Mouse (Mus musculus) liver, embryonic 11.5 days (tissue): ENCODE results near the gene Fxr1. TPM values are rescaled to one million over a fixed set of nuclear protein-coding genes. Genes with fewer than 3 reads are reported as not detected.
A peak's percentile ranks its signal among the peaks of the same experiment; 100 is the strongest.

Experiments used
- ATAC-seq: fragments of 200-750 bp; cut with Nextera tagmentation; replicated peaks from 2 replicates; pipeline ENCODE4 v1.8.0; 2017; ENCODE audit warnings: moderate number of reproducible peaks, mild to moderate bottlenecking, moderate TSS enrichment, moderate library complexity; ENCODE audit not compliant: low FRiP score
- DNase-seq: peaks from one replicate; pipeline ENCODE4 v3.0.0-alpha.2; 2017; ENCODE audit warnings: low spot score
- H3K27ac ChIP-seq: fragments of 300-500 bp; sonication (generic); 2 replicates; pipeline ENCODE4 v1.5.1; 2014; ENCODE audit warnings: mild to moderate bottlenecking, low read depth, low read length, control low read depth
- H3K27me3 ChIP-seq: fragments of 300-500 bp; sonication (generic); replicated peaks from 2 replicates; pipeline ENCODE4 v1.6.1; 2014; ENCODE audit warnings: low read length, mixed read lengths; ENCODE audit not compliant: control insufficient read depth, insufficient read depth
- H3K36me3 ChIP-seq: fragments of 300-500 bp; sonication (generic); 2 replicates; pipeline ENCODE4 v1.6.1; 2014; ENCODE audit warnings: mild to moderate bottlenecking, low read length, moderate library complexity, mixed read lengths; ENCODE audit not compliant: control insufficient read depth, insufficient read depth
- H3K4me1 ChIP-seq: fragments of 300-500 bp; sonication (generic); replicated peaks from 2 replicates; pipeline ENCODE4 v1.6.1; 2014; ENCODE audit warnings: low read length, mixed read lengths; ENCODE audit not compliant: control insufficient read depth, insufficient read depth
- H3K4me2 ChIP-seq: fragments of 300-500 bp; sonication (generic); 2 replicates; pipeline ENCODE4 v1.6.1; 2014; ENCODE audit warnings: mild to moderate bottlenecking, control low read depth, moderate library complexity
- H3K4me3 ChIP-seq: fragments of 300-500 bp; sonication (generic); 2 replicates; pipeline ENCODE4 v1.5.1; 2014; ENCODE audit warnings: low read depth, low read length, control low read depth
- H3K9ac ChIP-seq: fragments of 300-500 bp; sonication (generic); 2 replicates; pipeline ENCODE4 v1.6.1; 2014; ENCODE audit warnings: low read depth, low read length, control low read depth
- H3K9me3 ChIP-seq: fragments of 300-500 bp; sonication (generic); 2 replicates; pipeline ENCODE4 v1.6.1; 2016; ENCODE audit warnings: low read length, inconsistent platforms, mixed read lengths; ENCODE audit not compliant: control insufficient read depth
- WGBS: fragments of 180-500 bp; shearing (Covaris S2); extraction: QIAGEN DNeasy Blood & Tissue Kit; methylation state at CpG from one replicate; pipeline ENCODE4 v1.1.7; 2014; 5-methylcytosine and 5-hydroxymethylcytosine counted together
- polyA plus RNA-seq: library from polyadenylated mRNA; unstranded; fragments of >200 nt; fragmentation: Nextera tagmentation; extraction: Ambion mirVana; gene quantifications from 2 replicates; pipeline ENCODE4 v1.2.1, GENCODE M21; 2014

Fxr1 gene
- polyA plus RNA-seq, 1 experiment from 2014 or later: 67.9 TPM

DNA sequence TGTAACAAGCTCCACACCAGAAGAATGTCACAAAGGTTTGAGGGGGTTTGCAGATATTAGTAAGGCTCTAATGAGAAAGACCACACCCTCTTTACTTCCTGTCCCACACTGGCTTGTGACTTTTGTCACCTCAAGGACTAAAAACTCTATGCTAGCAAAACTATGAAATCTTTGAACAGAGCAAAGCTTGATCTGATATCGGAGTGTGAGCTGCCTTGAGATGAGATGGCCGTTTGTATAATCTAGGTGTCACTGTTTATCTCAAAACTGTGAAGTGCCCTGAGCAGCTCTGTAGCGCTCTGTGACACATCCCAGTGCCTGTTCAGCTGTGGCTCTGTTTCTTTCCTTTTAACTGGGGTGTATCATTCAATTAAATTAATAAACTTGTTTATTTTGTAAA lies 15.9 kb upstream of the Fxr1 start:
- H3K27ac ChIP-seq: no peak overlapping the region
- no peak overlapping the region for H3K4me2 ChIP-seq
- ATAC-seq (no peak), DNase-seq (no peak)
- no peak overlapping the region for H3K4me3 ChIP-seq
- no peaks in the 10 kb centered on the region for H3K4me1 ChIP-seq
- WGBS: 52% methylated on average over 3 of the region's 3 CpGs
- H3K36me3 ChIP-seq: no peaks in the 10 kb centered on the region
- H3K27me3 ChIP-seq: no peaks in the 10 kb centered on the region
- H3K9ac ChIP-seq: no peak overlapping the region
- H3K9me3 ChIP-seq: no peaks in the 10 kb centered on the region

DNA sequence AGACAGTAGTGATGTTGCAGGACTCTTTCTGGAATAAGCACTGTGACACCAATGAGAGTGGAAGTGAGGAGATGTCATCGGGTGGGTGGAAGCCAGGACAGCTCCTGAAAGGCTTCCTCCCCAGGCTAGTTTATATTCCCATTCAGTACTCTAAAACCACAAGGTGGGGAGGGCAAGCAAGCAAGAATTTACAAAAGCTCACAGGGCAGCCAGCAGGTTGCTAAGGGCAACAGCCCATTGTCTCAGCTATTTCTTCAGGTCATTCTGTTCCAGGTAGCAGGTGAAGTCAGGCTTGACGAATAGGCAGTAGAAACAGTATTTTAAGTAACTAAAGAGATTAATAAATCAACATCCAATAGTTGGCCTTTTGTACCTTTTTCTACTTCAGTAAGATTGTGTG lies 13.4 kb upstream of the Fxr1 start:
- WGBS: 61% methylated on average over 2 of the region's 2 CpGs

DNA sequence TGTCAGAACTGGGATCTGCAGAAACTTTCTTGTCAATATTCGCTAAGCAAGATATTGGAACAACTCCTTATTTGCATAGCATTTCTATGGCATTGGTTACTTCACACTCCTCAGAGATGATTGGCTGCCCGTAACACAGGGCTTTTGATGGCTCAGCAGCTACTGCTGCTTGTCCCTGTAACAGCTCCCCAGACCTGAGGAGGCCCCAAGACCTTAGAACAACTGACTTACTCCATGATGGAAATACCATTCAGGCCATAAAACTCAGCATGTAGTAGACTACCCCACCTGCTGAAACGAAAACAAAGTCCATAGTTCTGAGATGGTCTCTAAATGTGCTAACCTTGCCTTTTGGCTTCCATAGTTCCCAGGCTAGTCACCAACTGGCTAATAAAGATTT lies 12.9 kb upstream of the Fxr1 start:
- Histone ChIP-seq H3K4me3 (no peak overlapping the region), H3K9ac (no peak overlapping the region), H3K4me2 (no peak overlapping the region), H3K36me3 (no peaks in the 10 kb centered on the region), H3K27me3 (no peaks in the 10 kb centered on the region), H3K9me3 (no peaks in the 10 kb centered on the region), H3K27ac (no peak overlapping the region), H3K4me1 (no peaks in the 10 kb centered on the region)
- DNase-seq (no peak), ATAC-seq (no peak)
- 76% methylated on average over 3 of the region's 3 CpGs for WGBS

More for the DNA sequence above, 13.4 kb upstream of the Fxr1 start:
- Histone ChIP-seq H3K27me3 (no peaks in the 10 kb centered on the region), H3K4me1 (no peaks in the 10 kb centered on the region), H3K27ac (no peak overlapping the region), H3K36me3 (no peaks in the 10 kb centered on the region), H3K4me3 (no peak overlapping the region), H3K4me2 (no peak overlapping the region), H3K9me3 (no peaks in the 10 kb centered on the region), H3K9ac (no peak overlapping the region)
- ATAC-seq (no peak), DNase-seq (no peak)

DNA sequence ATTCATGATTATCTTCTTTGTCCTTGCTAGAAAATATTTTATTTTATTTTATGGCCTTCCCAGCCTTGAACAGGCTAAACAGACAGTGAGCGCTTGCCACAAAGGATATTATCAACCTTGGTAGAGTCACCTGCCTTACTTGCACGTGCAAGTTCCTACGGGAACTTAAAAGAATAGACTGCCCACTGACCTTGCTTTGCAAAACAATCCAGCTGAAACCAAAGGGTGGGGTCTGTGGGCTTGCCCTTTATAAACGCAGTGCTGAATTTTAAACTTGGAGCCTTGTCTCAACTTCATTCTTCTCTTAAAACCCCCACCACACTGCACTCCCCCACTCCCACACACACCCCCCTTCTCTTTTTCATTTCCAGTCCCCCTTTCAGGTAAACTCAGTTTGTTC lies 12.1 kb upstream of the Fxr1 start:
- no peaks in the 10 kb centered on the region for H3K27me3 ChIP-seq
- WGBS: 68% methylated on average over 4 of the region's 4 CpGs
- no peak overlapping the region for H3K4me3 ChIP-seq
- no peak overlapping the region for H3K4me2 ChIP-seq
- no peak for DNase-seq
- H3K9ac ChIP-seq: no peak overlapping the region
- no peaks in the 10 kb centered on the region for H3K4me1 ChIP-seq
- no peak for ATAC-seq
- H3K27ac ChIP-seq: no peak overlapping the region
- no peaks in the 10 kb centered on the region for H3K36me3 ChIP-seq
- no peaks in the 10 kb centered on the region for H3K9me3 ChIP-seq

DNA sequence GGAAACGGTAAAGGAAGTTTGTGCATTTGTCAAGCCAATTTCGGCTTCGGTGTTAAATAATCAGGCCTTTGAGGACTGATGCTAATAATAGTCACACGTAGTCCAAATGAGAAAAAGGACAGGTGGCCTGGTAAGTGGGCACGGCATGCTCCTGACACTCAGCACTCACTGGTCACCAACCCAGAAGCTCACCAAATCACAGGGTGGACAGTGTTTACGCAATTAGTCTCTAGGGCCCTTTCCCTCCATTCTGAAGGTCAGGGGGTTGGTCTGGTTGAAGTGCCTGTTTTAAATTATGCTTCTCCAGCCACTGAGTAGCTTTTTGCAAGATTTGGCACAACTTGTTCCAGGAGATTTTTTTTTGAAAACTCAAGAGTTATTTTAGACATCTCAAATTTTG lies 11.6 kb upstream of the Fxr1 start:
- no peaks in the 10 kb centered on the region for H3K36me3 ChIP-seq
- H3K4me3 ChIP-seq: no peak overlapping the region
- H3K27ac ChIP-seq: no peak overlapping the region
- no peaks in the 10 kb centered on the region for H3K27me3 ChIP-seq
- WGBS: 81% methylated on average over 6 of the region's 6 CpGs
- no peak overlapping the region for H3K4me2 ChIP-seq
- H3K4me1 ChIP-seq: no peaks in the 10 kb centered on the region
- no peaks in the 10 kb centered on the region for H3K9me3 ChIP-seq
- DNase-seq (no peak), ATAC-seq (no peak)
- no peak overlapping the region for H3K9ac ChIP-seq

DNA sequence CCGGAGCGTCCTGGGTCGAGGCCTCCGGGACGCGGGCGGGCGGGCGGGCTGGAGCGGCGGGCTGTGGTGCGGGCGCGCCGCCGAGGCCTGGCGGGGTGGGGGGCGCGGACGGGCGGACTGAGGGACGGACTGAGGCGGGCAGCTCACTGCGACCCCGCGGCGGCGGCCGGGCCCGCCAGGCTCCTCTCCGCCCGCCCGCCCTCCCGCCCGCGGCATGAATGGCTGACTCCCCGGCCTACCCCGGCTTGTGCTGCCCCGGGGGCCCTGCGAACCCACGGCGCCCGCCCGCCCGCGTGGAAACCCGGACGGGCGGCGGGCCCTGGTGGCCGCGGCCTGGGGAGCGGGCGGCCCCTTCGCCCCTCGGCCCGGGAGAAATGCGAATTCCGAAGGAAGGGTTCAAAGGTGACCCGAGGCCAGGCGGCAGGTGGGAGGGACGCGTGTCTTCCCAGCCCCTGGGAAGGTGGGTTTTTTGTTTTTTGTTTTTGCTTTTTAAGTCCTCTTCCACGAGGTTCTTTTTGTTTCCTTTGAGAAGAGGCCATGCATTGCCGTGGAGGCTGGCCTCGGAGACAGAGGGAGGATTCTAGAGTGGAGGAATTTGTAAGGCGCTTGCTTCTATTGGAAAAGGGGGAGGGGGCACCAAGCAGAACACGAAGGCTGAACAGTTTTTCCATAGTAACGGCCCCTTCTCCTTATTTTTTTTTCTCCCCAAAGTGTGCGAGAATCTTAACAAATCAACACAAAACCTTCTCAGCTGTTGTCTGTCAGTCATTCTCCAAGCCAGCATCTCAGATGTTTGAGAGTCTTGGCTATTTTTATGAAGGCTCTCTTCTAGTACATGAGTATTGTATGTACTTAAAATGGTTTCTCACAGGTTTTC lies 877 bp downstream of the Fxr1 start:
- 1% methylated on average over 53 of the region's 70 CpGs for WGBS
- H3K27me3 ChIP-seq: no peaks in the 10 kb centered on the region
- peak; percentile 32 for ATAC-seq

DNA sequence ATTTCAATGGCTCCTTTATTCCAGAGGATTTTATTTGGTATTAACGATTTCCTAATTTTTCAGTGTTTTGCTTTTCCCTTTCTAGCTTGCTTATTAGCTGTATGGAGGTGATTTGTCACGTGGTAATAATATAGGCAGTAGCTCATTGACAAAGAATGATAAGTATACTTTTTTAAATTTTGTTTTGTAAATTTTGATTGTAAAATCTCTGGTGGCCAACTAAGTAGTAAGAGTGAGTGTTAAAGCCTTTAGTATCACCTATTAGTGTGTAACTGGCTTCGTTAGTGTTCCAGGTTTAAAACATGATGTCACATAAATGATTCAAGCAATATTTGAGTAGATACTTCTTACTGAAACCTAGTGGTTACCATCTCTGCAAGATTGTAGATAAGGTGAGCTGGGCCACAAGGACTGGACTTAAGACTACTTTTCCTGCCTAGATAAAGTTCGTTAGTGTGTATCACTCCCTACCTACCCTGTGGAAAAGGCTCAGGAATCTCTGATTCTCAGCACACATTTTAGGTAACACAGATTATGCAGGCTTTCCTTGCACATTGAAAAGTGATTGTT lies 1.6 kb downstream of the Fxr1 start:
- H3K4me2 ChIP-seq: peak overlapping the region; percentile 83
- 35% methylated on average over 4 of the region's 4 CpGs for WGBS
- no peaks in the 10 kb centered on the region for H3K36me3 ChIP-seq
- DNase-seq (no peak), ATAC-seq (no peak)
- H3K9ac ChIP-seq: peak overlapping the region; percentile 100; the same call in 1 of the 2 replicates
- H3K4me3 ChIP-seq: peak overlapping the region; percentile 97
- H3K9me3 ChIP-seq: no peaks in the 10 kb centered on the region
- no peak overlapping the region for H3K27ac ChIP-seq
- H3K27me3 ChIP-seq: no peaks in the 10 kb centered on the region
- H3K4me1 ChIP-seq: peaks cover 7% of the 10 kb centered on the region

More for the DNA sequence above, 877 bp downstream of the Fxr1 start:
- no peaks in the 10 kb centered on the region for H3K9me3 ChIP-seq
- peak overlapping the region; percentile 93 for H3K27ac ChIP-seq
- H3K36me3 ChIP-seq: no peaks in the 10 kb centered on the region
- H3K4me3 ChIP-seq: peak overlapping the region; percentile 97
- peak overlapping the region; percentile 83 for H3K4me2 ChIP-seq
- H3K9ac ChIP-seq: peak overlapping the region; percentile 100
- H3K4me1 ChIP-seq: peaks cover 7% of the 10 kb centered on the region
- DNase-seq: peak; percentile 56

DNA sequence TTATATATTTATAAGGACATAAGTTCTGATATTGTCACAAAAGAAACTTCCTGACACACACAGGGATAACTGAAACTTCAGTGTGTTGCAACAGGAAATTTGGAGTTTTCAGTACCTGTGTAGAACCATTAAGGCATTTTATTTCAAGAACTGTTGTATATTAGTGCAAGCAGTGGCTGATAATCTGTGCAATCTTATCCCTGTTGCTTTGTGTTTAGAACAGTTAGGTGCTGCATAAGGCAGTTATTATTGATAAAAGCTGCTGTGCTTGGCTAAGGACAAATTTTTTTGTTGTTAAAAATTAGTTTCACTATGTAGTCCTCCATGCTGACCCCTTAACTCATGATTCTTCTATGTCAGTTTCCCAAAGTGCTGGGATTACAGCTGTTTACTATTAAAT lies 9.2 kb downstream of the Fxr1 start:
- DNase-seq (no peak), ATAC-seq (no peak)
- Histone ChIP-seq H3K4me1 (peaks cover 7% of the 10 kb centered on the region), H3K4me2 (no peak overlapping the region), H3K9ac (no peak overlapping the region), H3K9me3 (no peaks in the 10 kb centered on the region), H3K36me3 (no peaks in the 10 kb centered on the region), H3K27me3 (no peaks in the 10 kb centered on the region), H3K27ac (no peak overlapping the region), H3K4me3 (no peak overlapping the region)

DNA sequence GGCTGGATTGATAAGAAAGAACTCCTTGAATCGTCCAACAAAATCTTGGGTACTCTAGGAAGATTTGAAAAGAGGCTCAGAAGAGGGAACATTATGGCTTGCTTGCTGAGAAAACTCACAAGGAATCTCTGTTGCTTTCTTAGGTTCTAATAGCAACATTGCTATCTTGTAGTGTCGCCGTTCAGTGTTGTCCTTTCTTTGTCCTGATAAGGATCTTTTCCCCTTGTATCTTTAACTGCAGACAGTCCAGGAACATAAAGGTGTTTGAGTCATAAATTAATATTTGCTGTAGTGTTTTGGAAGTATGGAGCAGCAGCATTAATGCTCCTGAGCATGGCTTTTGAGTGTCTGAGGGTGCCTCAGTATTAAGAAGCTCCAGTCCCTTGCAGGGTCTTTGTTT lies 10.9 kb downstream of the Fxr1 start:
- Histone ChIP-seq H3K27me3 (no peaks in the 10 kb centered on the region), H3K27ac (no peak overlapping the region), H3K4me2 (no peak overlapping the region), H3K9ac (no peak overlapping the region), H3K4me3 (no peak overlapping the region), H3K36me3 (no peaks in the 10 kb centered on the region), H3K4me1 (peaks cover 7% of the 10 kb centered on the region), H3K9me3 (no peaks in the 10 kb centered on the region)
- DNase-seq (no peak), ATAC-seq (no peak)
- 62% methylated on average over 3 of the region's 3 CpGs for WGBS
